Comparison of ENCODE assay signal across 35 mouse cellular contexts in genomic region chr11:115317204-115317603, GRCm38 (mm10). TPM values are rescaled to one million over a fixed set of nuclear protein-coding genes. Genes with fewer than 3 reads are reported as not detected.
"Had no signal": no experiment of that assay in that cellular context is flagged by ENCODE, and none has a peak within 500 bp of the region (broad histone marks: within the 10 kb centered on the region; RNA-seq: fewer than 3 reads in every experiment).

No protein-coding gene starts in this region.

- H3K4me3 ChIP-seq: heart, embryonic 12.5 days; hindbrain, embryonic 12.5 days; intestine, embryonic 15.5 days; layer of hippocampus, adult 2 months; left cerebral cortex, adult 2 months; limb, embryonic 12.5 days; liver, embryonic 13.5 days; liver, embryonic 15.5 days had no signal

- H3K9ac ChIP-seq: heart, embryonic 12.5 days; hindbrain, embryonic 12.5 days; hindbrain, embryonic 14.5 days; intestine, embryonic 15.5 days; limb, embryonic 12.5 days; liver, embryonic 13.5 days; liver, embryonic 15.5 days had no signal

- H3K9me3 ChIP-seq: heart, embryonic 10.5 days; heart, embryonic 12.5 days; hindbrain, embryonic 10.5 days; hindbrain, embryonic 12.5 days; intestine, embryonic 15.5 days; limb, embryonic 10.5 days; limb, embryonic 12.5 days; liver, embryonic 13.5 days; liver, embryonic 15.5 days had no signal

- ATAC-seq: hindbrain, embryonic 16.5 days; inflammation-experienced regulatory T-cells, adult 6 months; intestine, embryonic 15.5 days; intestine, postnatal 0 days had no signal

- H3K36me3 ChIP-seq: heart, embryonic 10.5 days; heart, embryonic 12.5 days; hindbrain, embryonic 10.5 days; hindbrain, embryonic 12.5 days; intestine, embryonic 15.5 days; limb, embryonic 10.5 days; limb, embryonic 12.5 days; liver, embryonic 13.5 days; liver, embryonic 15.5 days had no signal

- DNase-seq: gastrocnemius, postnatal 25 days; heart, postnatal 10 days; heart, postnatal 4 days; kidney, adult 18-20 months; kidney, adult 8-10 months; kidney, postnatal 10 days; kidney, postnatal 4 days; liver; liver, embryonic 13.5 days had no signal

- H3K27ac ChIP-seq: heart, embryonic 10.5 days; hindbrain, embryonic 10.5 days; hindbrain, embryonic 12.5 days; hindbrain, embryonic 14.5 days; intestine, embryonic 15.5 days; layer of hippocampus, adult 2 months; left cerebral cortex, adult 2 months; limb, embryonic 10.5 days; limb, embryonic 12.5 days; liver, embryonic 13.5 days; liver, embryonic 15.5 days had no signal

RNA-seq across cellular contexts. Expression of gene Ush1g, which starts 4.6 kb away (rescaled TPM):
- total RNA-seq: gastrocnemius, postnatal 4 days; granulocyte monocyte progenitor cell, adult 5-6 weeks had no signal
- polyA plus RNA-seq: hindbrain, embryonic 12.5 days; inflammation-experienced regulatory T-cells, adult 6 months; intestine, embryonic 15.5 days; kidney, embryonic 14.5 days; kidney, embryonic 16.5 days; limb, embryonic 10.5 days; limb, embryonic 12.5 days; limb, embryonic 14.5 days had no signal

RNA-seq across cellular contexts. Expression of gene Otop2, which starts 10.2 kb away (rescaled TPM):
- total RNA-seq: gastrocnemius, adult 8-10 months; gastrocnemius, postnatal 25 days; gastrocnemius, postnatal 4 days; granulocyte monocyte progenitor cell, adult 5-6 weeks; heart, adult 8-10 months; heart, postnatal 10 days; heart, postnatal 25 days; heart, postnatal 4 days; layer of hippocampus, postnatal 10 days had no signal
- polyA plus RNA-seq: heart, embryonic 10.5 days; heart, embryonic 12.5 days; heart, embryonic 14.5 days; heart, embryonic 16.5 days; hindbrain, embryonic 10.5 days; hindbrain, embryonic 12.5 days; inflammation-experienced regulatory T-cells, adult 6 months; intestine, embryonic 15.5 days; kidney, embryonic 16.5 days; limb, embryonic 10.5 days; limb, embryonic 12.5 days; liver, embryonic 13.5 days; liver, embryonic 15.5 days had no signal

RNA-seq across cellular contexts. Expression of gene Otop3, which starts 17.3 kb away (rescaled TPM):
- total RNA-seq: gastrocnemius, adult 8-10 months; gastrocnemius, postnatal 25 days; gastrocnemius, postnatal 4 days; granulocyte monocyte progenitor cell, adult 5-6 weeks; heart, adult 8-10 months; heart, postnatal 10 days; heart, postnatal 25 days; heart, postnatal 4 days; left cerebral cortex, adult 2 months; left cerebral cortex, postnatal 14 days had no signal
- polyA plus RNA-seq: heart, embryonic 12.5 days; heart, embryonic 14.5 days; heart, embryonic 16.5 days; inflammation-experienced regulatory T-cells, adult 6 months; kidney, embryonic 14.5 days; kidney, embryonic 16.5 days; limb, embryonic 10.5 days; limb, embryonic 12.5 days; limb, embryonic 14.5 days; liver, embryonic 13.5 days; liver, embryonic 15.5 days had no signal
